Comparison of ENCODE assay signal across 27 mouse cellular contexts in the genomic region with DNA sequence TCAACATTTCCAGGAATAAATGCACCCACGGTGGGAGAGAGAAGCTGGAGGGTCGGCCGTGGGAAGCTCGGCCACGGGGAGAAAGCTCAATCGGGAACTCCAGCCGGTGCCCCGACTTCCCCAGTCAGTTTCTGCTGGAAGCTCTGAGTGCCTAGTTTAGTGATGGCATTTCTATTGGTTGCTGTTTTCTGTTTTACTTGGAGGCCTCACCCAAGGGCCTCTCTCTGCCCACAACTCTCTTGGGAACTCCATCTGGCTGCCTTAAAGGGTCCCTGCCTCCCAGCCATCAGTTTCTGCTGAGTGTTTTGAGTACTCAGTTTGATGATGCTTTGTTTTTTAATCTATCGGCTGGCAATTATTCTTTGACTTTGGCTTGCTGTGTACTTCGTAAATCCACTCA. TPM values are rescaled to one million over a fixed set of nuclear protein-coding genes. Genes with fewer than 3 reads are reported as not detected.
DNase-seq lines count a peak whose midpoint lies in the region; ATAC-seq and TF ChIP-seq lines count a peak whose summit lies in the region.
"Had no signal": no experiment of that assay in that cellular context is flagged by ENCODE, and none has a peak within 500 bp of the region (broad histone marks: within the 10 kb centered on the region; RNA-seq: fewer than 3 reads in every experiment).

No protein-coding gene starts in this region.

- no peak overlapping the region for H3K9ac ChIP-seq in kidney, postnatal 0 days (ENCODE audit: low read depth, low read length)
- H3K9ac ChIP-seq in kidney, embryonic 14.5 days (ENCODE audit: low read depth, low read length), result no peak overlapping the region
- H3K9ac ChIP-seq in neural tube, embryonic 13.5 days, result no peak overlapping the region
- no peak overlapping the region for H3K9ac ChIP-seq in neural tube, embryonic 15.5 days (replicated peaks)
- H3K9ac ChIP-seq: embryonic facial prominence, embryonic 13.5 days; forebrain, embryonic 13.5 days; heart, embryonic 13.5 days; hindbrain, embryonic 14.5 days; liver, embryonic 12.5 days; neural tube, embryonic 12.5 days had no signal

- 0 out of 2 replicates have a peak overlapping the region, but pooled peaks have one; percentile 15 for H3K27ac ChIP-seq in kidney, postnatal 0 days
- H3K27ac ChIP-seq in kidney, embryonic 14.5 days (ENCODE audit: low read depth, low read length), result no peak overlapping the region
- H3K27ac ChIP-seq in neural tube, embryonic 13.5 days (replicated peaks), result 0 out of 2 replicates have a peak overlapping the region, but pooled peaks have one; percentile 38
- H3K27ac ChIP-seq in neural tube, embryonic 15.5 days (replicated peaks), result no peak overlapping the region
- H3K27ac ChIP-seq in bone marrow, adult 2 months (ENCODE audit: control insufficient read depth, insufficient read depth, low read depth, low read length, poor library complexity), result peak overlapping the region; percentile 56; the same call in 1 of the 2 replicates
- H3K27ac ChIP-seq: embryonic facial prominence, embryonic 13.5 days; forebrain, embryonic 13.5 days; heart, embryonic 13.5 days; hindbrain, embryonic 14.5 days; liver, embryonic 12.5 days; neural tube, embryonic 12.5 days had no signal

- no peak for DNase-seq in kidney, postnatal 0 days (ENCODE audit: low spot score)
- DNase-seq in splenic B cell, adult 2 months (ENCODE audit: low read depth, low spot score), result peak; percentile 40
- no peak for DNase-seq in adrenal gland, postnatal 10 days
- no peak for DNase-seq in thymus, postnatal 36 days
- DNase-seq: cerebellum, adult 2 months; cerebellum, postnatal 25 days; embryo, embryonic 11 days; gastrocnemius, postnatal 10 days; heart, adult 18-20 months; heart, postnatal 14 days; kidney, adult 2 months; kidney, postnatal 14 days; lung, adult 2 months; lung, postnatal 14 days; midbrain, embryonic 14.5 days; thymus, postnatal 14 days had no signal

- H3K4me3 ChIP-seq in kidney, postnatal 0 days (replicated peaks; ENCODE audit: low read depth, low read length), result no peak overlapping the region
- H3K4me3 ChIP-seq in kidney, embryonic 14.5 days (ENCODE audit: low read length), result no peak overlapping the region
- no peak overlapping the region for H3K4me3 ChIP-seq in neural tube, embryonic 13.5 days
- no peak overlapping the region for H3K4me3 ChIP-seq in neural tube, embryonic 15.5 days (replicated peaks)
- H3K4me3 ChIP-seq in bone marrow, adult 2 months (replicated peaks; ENCODE audit: control insufficient read depth, low read depth, low read length), result no peak overlapping the region
- H3K4me3 ChIP-seq: embryonic facial prominence, embryonic 13.5 days; erythroblast, embryonic 14.5 days; forebrain, embryonic 13.5 days; heart, embryonic 13.5 days; liver, embryonic 12.5 days; neural tube, embryonic 12.5 days had no signal

- no peak for ATAC-seq in kidney, postnatal 0 days (replicated peaks; ENCODE audit: low FRiP score, low read depth)
- ATAC-seq in kidney, embryonic 14.5 days (ENCODE audit: low FRiP score, low TSS enrichment), result no peak
- no peak for ATAC-seq in neural tube, embryonic 13.5 days (ENCODE audit: low read depth)
- ATAC-seq in neural tube, embryonic 15.5 days (ENCODE audit: low FRiP score), result no peak
- ATAC-seq: forebrain, embryonic 13.5 days; liver, embryonic 12.5 days had no signal

- no peaks in the 10 kb centered on the region for H3K4me1 ChIP-seq in kidney, postnatal 0 days (replicated peaks; ENCODE audit: insufficient read depth, low read length)
- no peaks in the 10 kb centered on the region for H3K4me1 ChIP-seq in kidney, embryonic 14.5 days (ENCODE audit: control insufficient read depth, insufficient read depth, low read length)
- peaks cover 14% of the 10 kb centered on the region for H3K4me1 ChIP-seq in neural tube, embryonic 13.5 days (replicated peaks)
- 0 out of 2 replicates have a peak, but pooled peaks cover 8% of the 10 kb centered on the region for H3K4me1 ChIP-seq in neural tube, embryonic 15.5 days
- no peaks in the 10 kb centered on the region for H3K4me1 ChIP-seq in bone marrow, adult 2 months (ENCODE audit: control insufficient read depth, insufficient read depth, low read length)
- H3K4me1 ChIP-seq: embryonic facial prominence, embryonic 13.5 days; forebrain, embryonic 13.5 days; neural tube, embryonic 12.5 days had no signal

- no peak overlapping the region for H3K4me2 ChIP-seq in kidney, postnatal 0 days (ENCODE audit: low read length)
- no peak overlapping the region for H3K4me2 ChIP-seq in kidney, embryonic 14.5 days (replicated peaks; ENCODE audit: low read depth, low read length)
- H3K4me2 ChIP-seq in neural tube, embryonic 13.5 days, result no peak overlapping the region
- H3K4me2 ChIP-seq in neural tube, embryonic 15.5 days, result no peak overlapping the region
- H3K4me2 ChIP-seq: embryonic facial prominence, embryonic 13.5 days; forebrain, embryonic 13.5 days; heart, embryonic 13.5 days; hindbrain, embryonic 14.5 days; liver, embryonic 12.5 days; neural tube, embryonic 12.5 days had no signal

- no peak for TF ChIP-seq POLR2A in bone marrow, adult 2 months (IDR thresholded peaks at IDR 0.05; ENCODE audit: borderline replicate concordance, control insufficient read depth, low read depth, low read length)

- no peaks in the 10 kb centered on the region for H3K9me3 ChIP-seq in kidney, postnatal 0 days (replicated peaks; ENCODE audit: low read length)
- no peaks in the 10 kb centered on the region for H3K9me3 ChIP-seq in kidney, embryonic 14.5 days (ENCODE audit: control insufficient read depth, low read length)
- H3K9me3 ChIP-seq in neural tube, embryonic 13.5 days, result no peaks in the 10 kb centered on the region
- H3K9me3 ChIP-seq in neural tube, embryonic 15.5 days (replicated peaks), result no peaks in the 10 kb centered on the region
- H3K9me3 ChIP-seq: embryonic facial prominence, embryonic 13.5 days; forebrain, embryonic 13.5 days; heart, embryonic 13.5 days; liver, embryonic 12.5 days; neural tube, embryonic 12.5 days had no signal

- H3K27me3 ChIP-seq in kidney, postnatal 0 days (ENCODE audit: insufficient read depth, low read length), result no peaks in the 10 kb centered on the region
- no peaks in the 10 kb centered on the region for H3K27me3 ChIP-seq in kidney, embryonic 14.5 days (ENCODE audit: control insufficient read depth, insufficient read depth, low read length)
- no peaks in the 10 kb centered on the region for H3K27me3 ChIP-seq in neural tube, embryonic 13.5 days
- H3K27me3 ChIP-seq in neural tube, embryonic 15.5 days (replicated peaks), result no peaks in the 10 kb centered on the region
- H3K27me3 ChIP-seq in splenic B cell, adult 2 months (ENCODE audit: control insufficient read depth, insufficient read depth, low read length, poor library complexity, severe bottlenecking), result no peaks in the 10 kb centered on the region
- H3K27me3 ChIP-seq: embryonic facial prominence, embryonic 13.5 days; forebrain, embryonic 13.5 days; heart, embryonic 13.5 days; liver, embryonic 12.5 days; neural tube, embryonic 12.5 days had no signal

- TF ChIP-seq CTCF in kidney, postnatal 0 days (IDR thresholded peaks at IDR 0.05; ENCODE audit: low read depth), result peak; percentile 21; the same call in 1 of the 2 replicates
- no peak for TF ChIP-seq CTCF in bone marrow, adult 2 months (IDR thresholded peaks at IDR 0.05; ENCODE audit: control insufficient read depth, insufficient read depth, low read length)

- 73% methylated on average over 10 of the region's 10 CpGs for WGBS in kidney, postnatal 0 days
- 76% methylated on average over 10 of the region's 10 CpGs for WGBS in kidney, embryonic 14.5 days
- WGBS in neural tube, embryonic 13.5 days, result 69% methylated on average over 10 of the region's 10 CpGs
- WGBS in neural tube, embryonic 15.5 days, result 82% methylated on average over 10 of the region's 10 CpGs
- WGBS in bone marrow, adult 2 months, result 67% methylated on average over 10 of the region's 10 CpGs

- peaks cover 42% of the 10 kb centered on the region for H3K36me3 ChIP-seq in kidney, postnatal 0 days (ENCODE audit: insufficient read depth, low read length)
- peaks cover 36% of the 10 kb centered on the region for H3K36me3 ChIP-seq in kidney, embryonic 14.5 days (ENCODE audit: control insufficient read depth, insufficient read depth, low read length)
- peaks cover 11% of the 10 kb centered on the region for H3K36me3 ChIP-seq in neural tube, embryonic 13.5 days
- H3K36me3 ChIP-seq in neural tube, embryonic 15.5 days, result no peaks in the 10 kb centered on the region; the same call in 1 of the 2 replicates
- no peaks in the 10 kb centered on the region for H3K36me3 ChIP-seq in splenic B cell, adult 2 months (ENCODE audit: control insufficient read depth, insufficient read depth, low read length, poor library complexity, severe bottlenecking)

RNA-seq across cellular contexts. Expression of a gene that starts 24.7 kb away (rescaled TPM):
- polyA plus RNA-seq in kidney, postnatal 0 days (2015; fragmentation: Nextera tagmentation; extraction: Ambion mirVana), result 48.0 and 51.5 TPM in 2 replicates
- polyA plus RNA-seq in kidney, embryonic 14.5 days (2014; fragmentation: Nextera tagmentation; extraction: Ambion mirVana), result 34.1 and 40.9 TPM in 2 replicates
- polyA plus RNA-seq in neural tube, embryonic 13.5 days (2015; fragmentation: Nextera tagmentation; extraction: Ambion mirVana), result 33.9 and 34.9 TPM in 2 replicates
- polyA plus RNA-seq in neural tube, embryonic 15.5 days (2015; fragmentation: Nextera tagmentation; extraction: Ambion mirVana), result 37.9 and 39.2 TPM in 2 replicates
- 8.2 and 9.7 TPM in 2 replicates for polyA plus RNA-seq in bone marrow, adult 2 months (2011; ENCODE audit: insufficient read depth, insufficient read length, low replicate concordance, missing spikeins)
- 10 to 100 TPM; 25.7 TPM for total RNA-seq in adrenal gland, postnatal 10 days (2021)

Comparison
In these comparisons a context has a peak if more than half of its experiments do, and no peak if none do; other contexts are left out.
1. H3K27ac ChIP-seq: peak in kidney, postnatal 0 days (single experiment), neural tube, embryonic 13.5 days (single experiment) and bone marrow, adult 2 months (single experiment); none in kidney, embryonic 14.5 days (single experiment) and neural tube, embryonic 15.5 days (single experiment).